Mouse (Mus musculus): Measurements from ENCODE around the gene Gm20517. TPM values are rescaled to one million over a fixed set of nuclear protein-coding genes. Genes with fewer than 3 reads are reported as not detected.
A peak's percentile ranks its signal among the peaks of the same experiment; 100 is the strongest.

Gene Gm20517
- polyA plus RNA-seq, 1 experiment from 2014 or later, result 2.4 TPM

GRCm38 (mm10) chr17:47580962-47581361 is 30.4 kb upstream of the Gm20517 start:
- Histone ChIP-seq H3K27ac (no peak overlapping the region), H3K4me1 (no peaks in the 10 kb centered on the region), H3K4me3 (no peak overlapping the region), H3K9me3 (no peaks in the 10 kb centered on the region), H3K4me2 (replicated peaks) (no peak overlapping the region), H3K9ac (no peak overlapping the region), H3K27me3 (replicated peaks) (no peaks in the 10 kb centered on the region), H3K36me3 (no peaks in the 10 kb centered on the region)
- ATAC-seq (ENCODE audit: low FRiP score, low read depth), result no peak
- 86% methylated on average over 4 of the region's 4 CpGs for WGBS

- Histone ChIP-seq H3K4me2 (replicated peaks) (no peak overlapping the region), H3K36me3 (no peaks in the 10 kb centered on the region), H3K9ac (no peak overlapping the region), H3K4me1 (no peaks in the 10 kb centered on the region), H3K27ac (no peak overlapping the region), H3K27me3 (replicated peaks) (no peaks in the 10 kb centered on the region), H3K9me3 (no peaks in the 10 kb centered on the region), H3K4me3 (no peak overlapping the region)
- WGBS, result 87% methylated on average over 8 of the region's 8 CpGs
- no peak for ATAC-seq (ENCODE audit: low FRiP score, low read depth)
Observed at GRCm38 (mm10) chr17:47588517-47588916, 22.9 kb upstream of the Gm20517 start.

- no peak overlapping the region for H3K27ac ChIP-seq
- no peak overlapping the region for H3K4me2 ChIP-seq (replicated peaks)
- H3K9ac ChIP-seq, result no peak overlapping the region
- no peaks in the 10 kb centered on the region for H3K36me3 ChIP-seq
- peaks cover 22% of the 10 kb centered on the region for H3K4me1 ChIP-seq
- ATAC-seq (ENCODE audit: low FRiP score, low read depth), result no peak
- no peak overlapping the region for H3K4me3 ChIP-seq
- no peaks in the 10 kb centered on the region for H3K27me3 ChIP-seq (replicated peaks)
- WGBS, result 90% methylated on average over 3 of the region's 3 CpGs
- H3K9me3 ChIP-seq, result no peaks in the 10 kb centered on the region
Observed at GRCm38 (mm10) chr17:47591073-47591472, 20.3 kb upstream of the Gm20517 start.

GRCm38 (mm10) chr17:47593215-47593853 is 18.1 kb upstream of the Gm20517 start:
- H3K4me3 ChIP-seq, result peak overlapping the region; percentile 72
- ATAC-seq (ENCODE audit: low FRiP score, low read depth), result peak; percentile 83
- under 1% methylated on average over 63 of the region's 63 CpGs for WGBS
- peak overlapping the region; percentile 91 for H3K4me2 ChIP-seq (replicated peaks)
- H3K9ac ChIP-seq, result peak overlapping the region; percentile 75
- H3K4me1 ChIP-seq, result peaks cover 38% of the 10 kb centered on the region
- no peaks in the 10 kb centered on the region for H3K9me3 ChIP-seq
- no peaks in the 10 kb centered on the region for H3K27me3 ChIP-seq (replicated peaks)
- peaks cover 2% of the 10 kb centered on the region for H3K36me3 ChIP-seq
- H3K27ac ChIP-seq, result peak overlapping the region; percentile 26; the same call in 1 of the 2 replicates

- Histone ChIP-seq H3K9me3 (no peaks in the 10 kb centered on the region), H3K9ac (peak overlapping the region; percentile 75), H3K27ac (peak overlapping the region; percentile 26; the same call in 1 of the 2 replicates), H3K27me3 (replicated peaks) (no peaks in the 10 kb centered on the region), H3K4me3 (peak overlapping the region; percentile 72), H3K4me1 (peaks cover 38% of the 10 kb centered on the region), H3K4me2 (replicated peaks) (peak overlapping the region; percentile 91), H3K36me3 (peaks cover 7% of the 10 kb centered on the region)
- WGBS, result under 1% methylated on average over 13 of the region's 13 CpGs
- no peak; the same call in 1 of the 2 replicates for ATAC-seq (ENCODE audit: low FRiP score, low read depth)
Observed at GRCm38 (mm10) chr17:47593854-47594182, 17.6 kb upstream of the Gm20517 start.

GRCm38 (mm10) chr17:47594183-47594968 is 17.0 kb upstream of the Gm20517 start:
- peak overlapping the region; percentile 72 for H3K4me3 ChIP-seq
- under 1% methylated on average over 43 of the region's 43 CpGs for WGBS
- no peaks in the 10 kb centered on the region for H3K27me3 ChIP-seq (replicated peaks)
- no peak for ATAC-seq (ENCODE audit: low FRiP score, low read depth)
- peaks cover 38% of the 10 kb centered on the region for H3K4me1 ChIP-seq
- H3K9me3 ChIP-seq, result no peaks in the 10 kb centered on the region
- peak overlapping the region; percentile 91 for H3K4me2 ChIP-seq (replicated peaks)
- peak overlapping the region; percentile 21; the same call in 1 of the 2 replicates for H3K27ac ChIP-seq
- H3K36me3 ChIP-seq, result peaks cover 13% of the 10 kb centered on the region
- peak overlapping the region; percentile 75 for H3K9ac ChIP-seq

- Histone ChIP-seq H3K4me3 (peak overlapping the region; percentile 72), H3K9ac (peak overlapping the region; percentile 75), H3K4me1 (peaks cover 38% of the 10 kb centered on the region), H3K27me3 (replicated peaks) (no peaks in the 10 kb centered on the region), H3K4me2 (replicated peaks) (peak overlapping the region; percentile 91), H3K36me3 (peaks cover 18% of the 10 kb centered on the region), H3K9me3 (no peaks in the 10 kb centered on the region), H3K27ac (peak overlapping the region; percentile 72)
- WGBS, result 0% methylated on average over 7 of the region's 9 CpGs
- no peak for ATAC-seq (ENCODE audit: low FRiP score, low read depth)
Observed at GRCm38 (mm10) chr17:47594969-47595247, 16.5 kb upstream of the Gm20517 start.

GRCm38 (mm10) chr17:47595248-47596161 is 15.9 kb upstream of the Gm20517 start:
- H3K27ac ChIP-seq, result peak overlapping the region; percentile 72
- peak overlapping the region; percentile 75 for H3K9ac ChIP-seq
- peak overlapping the region; percentile 91 for H3K4me2 ChIP-seq (replicated peaks)
- peaks cover 38% of the 10 kb centered on the region for H3K4me1 ChIP-seq
- peaks cover 23% of the 10 kb centered on the region for H3K36me3 ChIP-seq
- peak; percentile 30 for ATAC-seq (ENCODE audit: low FRiP score, low read depth)
- 1% methylated on average over 21 of the region's 21 CpGs for WGBS
- H3K4me3 ChIP-seq, result peak overlapping the region; percentile 72
- no peaks in the 10 kb centered on the region for H3K27me3 ChIP-seq (replicated peaks)
- no peaks in the 10 kb centered on the region for H3K9me3 ChIP-seq

- ATAC-seq (ENCODE audit: low FRiP score, low read depth), result no peak
- Histone ChIP-seq H3K27me3 (replicated peaks) (no peaks in the 10 kb centered on the region), H3K4me1 (peaks cover 38% of the 10 kb centered on the region), H3K27ac (peak overlapping the region; percentile 72; the same call in 1 of the 2 replicates), H3K4me3 (peak overlapping the region; percentile 72), H3K4me2 (replicated peaks) (peak overlapping the region; percentile 91), H3K9me3 (no peaks in the 10 kb centered on the region), H3K36me3 (peaks cover 31% of the 10 kb centered on the region), H3K9ac (peak overlapping the region; percentile 75)
- WGBS, result 27% methylated on average over 6 of the region's 6 CpGs
Observed at GRCm38 (mm10) chr17:47596162-47596838, 15.1 kb upstream of the Gm20517 start.

GRCm38 (mm10) chr17:47596839-47597164 is 14.6 kb upstream of the Gm20517 start:
- ATAC-seq (ENCODE audit: low FRiP score, low read depth), result no peak
- H3K27me3 ChIP-seq (replicated peaks), result no peaks in the 10 kb centered on the region
- H3K4me3 ChIP-seq, result no peak overlapping the region
- H3K4me2 ChIP-seq (replicated peaks), result peak overlapping the region; percentile 91
- peaks cover 36% of the 10 kb centered on the region for H3K36me3 ChIP-seq
- no peak overlapping the region for H3K27ac ChIP-seq
- WGBS, result 81% methylated on average over 5 of the region's 5 CpGs
- H3K9me3 ChIP-seq, result no peaks in the 10 kb centered on the region
- H3K9ac ChIP-seq, result peak overlapping the region; percentile 75; the same call in 1 of the 2 replicates
- H3K4me1 ChIP-seq, result peaks cover 38% of the 10 kb centered on the region

GRCm38 (mm10) chr17:47597261-47597660 is 14.1 kb upstream of the Gm20517 start:
- peaks cover 41% of the 10 kb centered on the region for H3K36me3 ChIP-seq
- no peaks in the 10 kb centered on the region for H3K27me3 ChIP-seq (replicated peaks)
- no peak for ATAC-seq (ENCODE audit: low FRiP score, low read depth)
- 82% methylated on average over 13 of the region's 13 CpGs for WGBS
- H3K9ac ChIP-seq, result 0 out of 2 replicates have a peak overlapping the region, but pooled peaks have one; percentile 75
- no peaks in the 10 kb centered on the region for H3K9me3 ChIP-seq
- H3K4me2 ChIP-seq (replicated peaks), result peak overlapping the region; percentile 24
- H3K27ac ChIP-seq, result no peak overlapping the region
- no peak overlapping the region for H3K4me3 ChIP-seq
- peaks cover 38% of the 10 kb centered on the region for H3K4me1 ChIP-seq
